Mouse (Mus musculus) CH12.LX (cell line): ENCODE measurements around the gene Zfp617. TPM values are rescaled to one million over a fixed set of nuclear protein-coding genes. Genes with fewer than 3 reads are reported as not detected.

ENCODE experiments used
- DNase-seq: peaks from one replicate; pipeline ENCODE4 v3.0.0-alpha.2; 2013; ENCODE audit errors: extremely low read depth
- H3K27ac ChIP-seq: 2 replicates; pipeline ENCODE4 v1.5.1; 2012; ENCODE audit warnings: low read depth, mild to moderate bottlenecking, control low read depth, moderate library complexity; ENCODE audit not compliant: insufficient read depth
- H3K27me3 ChIP-seq: replicated peaks from 2 replicates; pipeline ENCODE3; 2012; ENCODE audit warnings: inconsistent platforms
- H3K36me3 ChIP-seq, 2 experiments: replicated peaks in 1 of 2; 2 replicates each; pipeline versions ENCODE3 to v1.6.1; 2012; ENCODE audit warnings: inconsistent platforms in 1 of 2, low read length in 1 of 2, mild to moderate bottlenecking in 1 of 2, mixed read lengths in 1 of 2, moderate library complexity in 1 of 2; ENCODE audit not compliant: control insufficient read depth in 1 of 2, insufficient read depth in 1 of 2
- H3K4me1 ChIP-seq, 2 experiments: 2 replicates each; pipeline ENCODE4 v1.6.1; 2012; ENCODE audit warnings: inconsistent platforms in 1 of 2, moderate library complexity in 1 of 2; ENCODE audit not compliant: insufficient read depth in 2 of 2, control insufficient read depth in 1 of 2
- H3K4me2 ChIP-seq: 2 replicates; pipeline ENCODE4 v1.6.1; 2012; ENCODE audit warnings: low read depth, mild to moderate bottlenecking, control low read depth; ENCODE audit not compliant: poor library complexity, insufficient read depth, severe bottlenecking
- H3K4me3 ChIP-seq, 3 experiments: fragments of 150-350 bp in 1 of 3; sonication (generic) in 1 of 3; replicated peaks in 1 of 3; 2 replicates each; pipeline versions ENCODE3 to v1.5.1; 2011 to 2012; ENCODE audit warnings: low read depth in 2 of 3, low read length in 2 of 3, mild to moderate bottlenecking in 2 of 3, moderate library complexity in 2 of 3, control low read depth in 1 of 3, improper control_type of control experiment in 1 of 3, inconsistent platforms in 1 of 3, mixed read lengths in 1 of 3; ENCODE audit not compliant: poor library complexity in 1 of 3
- H3K79me2 ChIP-seq: replicated peaks from 2 replicates; pipeline ENCODE4 v1.6.1; 2012; ENCODE audit warnings: mild to moderate bottlenecking, moderate library complexity; ENCODE audit not compliant: control insufficient read depth, poor library complexity, insufficient read depth, severe bottlenecking; ENCODE audit errors: extremely low read depth
- H3K9ac ChIP-seq: 2 replicates; pipeline ENCODE4 v1.6.1; 2012; ENCODE audit warnings: low read depth, mild to moderate bottlenecking, control low read depth, moderate library complexity; ENCODE audit not compliant: insufficient read depth
- H3K9me3 ChIP-seq: replicated peaks from 2 replicates; pipeline ENCODE3; 2012; ENCODE audit warnings: low read length, inconsistent platforms, mixed read lengths
- CHD1 ChIP-seq: IDR thresholded peaks from 2 replicates; pipeline ENCODE4 v1.6.1; 2012; ENCODE audit warnings: low read depth, low read length, improper control_type of control experiment, inconsistent platforms
- CHD2 ChIP-seq: IDR thresholded peaks from 2 replicates; pipeline ENCODE4 v1.6.1; 2011; ENCODE audit warnings: low read length, improper control_type of control experiment
- CTCF ChIP-seq, 2 experiments: IDR thresholded peaks in 1 of 2; conservative IDR thresholded peaks in 1 of 2; 2 replicates each; pipeline ENCODE4 v1.5.1; 2011 to 2012; ENCODE audit warnings: low read depth in 2 of 2, low read length in 2 of 2, improper control_type of control experiment in 1 of 2, inconsistent platforms in 1 of 2, mild to moderate bottlenecking in 1 of 2, moderate library complexity in 1 of 2
- E2F4 ChIP-seq: IDR thresholded peaks from 2 replicates; pipeline ENCODE4 v1.6.1; 2011; ENCODE audit warnings: low read depth, low read length, improper control_type of control experiment; ENCODE audit not compliant: insufficient replicate concordance
- ELF1 ChIP-seq: IDR thresholded peaks from 2 replicates; pipeline ENCODE4 v1.6.1; 2014; ENCODE audit warnings: low read depth, mild to moderate bottlenecking, inconsistent platforms, low read length, improper control_type of control experiment
- EP300 ChIP-seq: IDR thresholded peaks from 2 replicates; pipeline ENCODE4 v1.6.1; 2011; ENCODE audit warnings: low read length, improper control_type of control experiment
- ETS1 ChIP-seq: conservative IDR thresholded peaks from 2 replicates; pipeline ENCODE4 v1.6.1; 2012; ENCODE audit warnings: low read depth, mild to moderate bottlenecking, inconsistent platforms, low read length, improper control_type of control experiment, moderate library complexity
- GABPA ChIP-seq: IDR thresholded peaks from 2 replicates; pipeline ENCODE4 v1.6.1; 2012; ENCODE audit warnings: low read depth, low read length, improper control_type of control experiment, inconsistent platforms; ENCODE audit not compliant: insufficient replicate concordance
- HCFC1 ChIP-seq: IDR thresholded peaks from 2 replicates; pipeline ENCODE4 v1.6.1; 2012; ENCODE audit warnings: low read depth, mild to moderate bottlenecking, inconsistent platforms, low read length, improper control_type of control experiment
- IRF4 ChIP-seq: IDR thresholded peaks from 2 replicates; pipeline ENCODE4 v1.6.1; 2014; ENCODE audit warnings: low read depth, mild to moderate bottlenecking, inconsistent platforms, low read length, improper control_type of control experiment
- JUN ChIP-seq: IDR thresholded peaks from 2 replicates; pipeline ENCODE4 v1.6.1; 2011; ENCODE audit warnings: low read depth, mild to moderate bottlenecking, low read length, improper control_type of control experiment, moderate library complexity; ENCODE audit not compliant: insufficient read depth
- JUND ChIP-seq: conservative IDR thresholded peaks from 2 replicates; pipeline ENCODE4 v1.6.1; 2011; ENCODE audit warnings: low read depth, low read length, improper control_type of control experiment
- KAT2A ChIP-seq: IDR thresholded peaks from 2 replicates; pipeline ENCODE4 v1.6.1; 2012; ENCODE audit warnings: low read length, improper control_type of control experiment, inconsistent platforms; ENCODE audit not compliant: insufficient replicate concordance
- MAFK ChIP-seq: IDR thresholded peaks from 2 replicates; pipeline ENCODE4 v1.6.1; 2011; ENCODE audit warnings: low read length, improper control_type of control experiment; ENCODE audit not compliant: insufficient replicate concordance
- MEF2A ChIP-seq: IDR thresholded peaks from 2 replicates; pipeline ENCODE4 v1.6.1; 2014; ENCODE audit warnings: low read depth, mild to moderate bottlenecking, inconsistent platforms, low read length, improper control_type of control experiment, borderline replicate concordance
- MXI1 ChIP-seq: IDR thresholded peaks from 2 replicates; pipeline ENCODE4 v1.6.1; 2011; ENCODE audit warnings: mild to moderate bottlenecking, low read depth, low read length, improper control_type of control experiment
- MYC ChIP-seq: IDR thresholded peaks from 2 replicates; pipeline ENCODE4 v1.6.1; 2011; ENCODE audit warnings: low read depth, mild to moderate bottlenecking, improper control_type of control experiment, low read length
- NELFE ChIP-seq: IDR thresholded peaks from 2 replicates; pipeline ENCODE4 v1.6.1; 2011; ENCODE audit warnings: low read depth, low read length, improper control_type of control experiment
- NRF1 ChIP-seq: IDR thresholded peaks from 2 replicates; pipeline ENCODE4 v1.6.1; 2014; ENCODE audit warnings: low read depth, mild to moderate bottlenecking, inconsistent platforms, low read length, improper control_type of control experiment, moderate library complexity
- PAX5 ChIP-seq: IDR thresholded peaks from 2 replicates; pipeline ENCODE4 v1.6.1; 2012; ENCODE audit warnings: low read length, inconsistent platforms, mixed read lengths
- POLR2A ChIP-seq: IDR thresholded peaks from 2 replicates; pipeline ENCODE4 v1.6.1; 2011; ENCODE audit warnings: low read depth, mild to moderate bottlenecking, improper control_type of control experiment, low read length
- POLR2AphosphoS2 ChIP-seq: IDR thresholded peaks from 2 replicates; pipeline ENCODE4 v1.6.1; 2011; ENCODE audit warnings: low read depth, low read length, improper control_type of control experiment
- RCOR1 ChIP-seq: conservative IDR thresholded peaks from 2 replicates; pipeline ENCODE4 v1.6.1; 2012; ENCODE audit warnings: low read depth, mild to moderate bottlenecking, inconsistent platforms, low read length, improper control_type of control experiment
- SIN3A ChIP-seq: IDR thresholded peaks from 2 replicates; pipeline ENCODE4 v1.6.1; 2012; ENCODE audit warnings: low read length, improper control_type of control experiment, inconsistent platforms
- SMC3 ChIP-seq: IDR thresholded peaks from 2 replicates; pipeline ENCODE4 v1.6.1; 2011; ENCODE audit warnings: low read depth, low read length, improper control_type of control experiment
- TBP ChIP-seq: conservative IDR thresholded peaks from 2 replicates; pipeline ENCODE4 v1.6.1; 2011; ENCODE audit warnings: low read depth, low read length, improper control_type of control experiment
- UBTF ChIP-seq: IDR thresholded peaks from 2 replicates; pipeline ENCODE4 v1.6.1; 2012; ENCODE audit warnings: low read depth, mild to moderate bottlenecking, inconsistent platforms, low read length, improper control_type of control experiment, moderate library complexity
- USF1 ChIP-seq: IDR thresholded peaks from 2 replicates; pipeline ENCODE4 v1.6.1; 2014; ENCODE audit warnings: low read depth, mild to moderate bottlenecking, inconsistent platforms, low read length, improper control_type of control experiment
- ZC3H11A ChIP-seq: IDR thresholded peaks from 2 replicates; pipeline ENCODE4 v1.6.1; 2012; ENCODE audit warnings: low read depth, mild to moderate bottlenecking, inconsistent platforms, low read length, improper control_type of control experiment
- ZKSCAN1 ChIP-seq: IDR thresholded peaks from 2 replicates; pipeline ENCODE4 v1.6.1; 2012; ENCODE audit warnings: low read depth, inconsistent platforms, low read length, improper control_type of control experiment, borderline replicate concordance
- ZMIZ1 ChIP-seq: IDR thresholded peaks from 2 replicates; pipeline ENCODE4 v1.6.1; 2012; ENCODE audit warnings: low read depth, mild to moderate bottlenecking, inconsistent platforms, low read length, improper control_type of control experiment
- dilution Hi-C: fragments of 300-500 bp; cut with MboI; formaldehyde crosslinking; loops from 2 replicates; pipeline ENCODE4 v1.14.3; 2020; ENCODE audit warnings: low sequenced_read_pairs; ENCODE audit not compliant: extremely low pct_unique_long_range_greater_than_20kb, extremely low pct_ligation_motif_present
- in situ Hi-C: fragments of 300-500 bp; cut with MboI; formaldehyde crosslinking; loops from 3 replicates; pipeline ENCODE4 v1.14.3; 2019; ENCODE audit warnings: low sequenced_read_pairs, low pct_ligation_motif_present, low pct_unique_long_range_greater_than_20kb, mixed read lengths
- polyA plus RNA-seq: library from polyadenylated mRNA; unstranded; fragments of >175 nt; gene quantifications from 2 replicates; pipeline ENCODE4 v1.2.1, GENCODE M21; 2012; ENCODE audit warnings: low read depth; ENCODE audit not compliant: insufficient read length
- total RNA-seq, 2 experiments: library from RNA; depleted of rRNA; stranded (reverse); fragments of 300-350 nt in 1 of 2; fragments of >200 nt in 1 of 2; gene quantifications; 2 replicates each; pipeline ENCODE4 v1.2.3; 2012 to 2014

Zfp617 gene
- total and polyA plus RNA-seq, 3 experiments: 8.6 to 24.9 (median 9.5) TPM

DNA sequence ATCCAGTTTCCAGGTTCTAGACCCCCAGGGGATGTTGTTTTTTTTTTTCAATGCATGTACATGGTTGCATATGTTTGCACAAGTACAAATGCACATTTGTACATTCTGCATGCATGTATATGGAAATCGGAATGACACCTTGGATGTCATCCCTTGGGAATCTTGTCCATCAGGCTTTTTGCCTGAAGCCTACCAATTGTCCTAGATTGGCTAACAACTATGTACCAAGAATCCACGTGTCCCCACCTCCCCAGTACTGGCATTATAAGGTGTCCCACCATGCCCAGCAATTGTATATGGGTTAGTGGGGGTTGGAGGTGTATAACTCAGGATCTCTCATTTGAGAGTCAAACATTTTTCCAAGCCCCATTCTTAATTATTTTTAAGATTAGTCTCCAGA, 3.9 kb downstream of the Zfp617 start:
- no peak overlapping the region for H3K4me2 ChIP-seq
- no peak for DNase-seq
- H3K4me3 ChIP-seq: no peak overlapping the region
- H3K9ac ChIP-seq: no peak overlapping the region
- H3K79me2 ChIP-seq: peaks cover 3% of the 10 kb centered on the region; the same call in 1 of the 2 replicates
- in situ Hi-C loops (no loop called here), dilution Hi-C loops (no loop called here)
- H3K9me3 ChIP-seq: no peaks in the 10 kb centered on the region
- TF ChIP-seq SMC3 (no peak), EP300 (no peak), RCOR1 (no peak), HCFC1 (no peak), CHD2 (no peak), NRF1 (no peak), TBP (no peak), POLR2A (no peak)
- H3K27me3 ChIP-seq: no peaks in the 10 kb centered on the region
- H3K4me1 ChIP-seq: peaks cover 0 to 9% of the 10 kb centered on the region in 2 experiments; a peak in 1 of 4 replicates
- H3K27ac ChIP-seq: no peak overlapping the region
- H3K36me3 ChIP-seq: peaks cover 9 to 39% of the 10 kb centered on the region in 2 experiments

DNA sequence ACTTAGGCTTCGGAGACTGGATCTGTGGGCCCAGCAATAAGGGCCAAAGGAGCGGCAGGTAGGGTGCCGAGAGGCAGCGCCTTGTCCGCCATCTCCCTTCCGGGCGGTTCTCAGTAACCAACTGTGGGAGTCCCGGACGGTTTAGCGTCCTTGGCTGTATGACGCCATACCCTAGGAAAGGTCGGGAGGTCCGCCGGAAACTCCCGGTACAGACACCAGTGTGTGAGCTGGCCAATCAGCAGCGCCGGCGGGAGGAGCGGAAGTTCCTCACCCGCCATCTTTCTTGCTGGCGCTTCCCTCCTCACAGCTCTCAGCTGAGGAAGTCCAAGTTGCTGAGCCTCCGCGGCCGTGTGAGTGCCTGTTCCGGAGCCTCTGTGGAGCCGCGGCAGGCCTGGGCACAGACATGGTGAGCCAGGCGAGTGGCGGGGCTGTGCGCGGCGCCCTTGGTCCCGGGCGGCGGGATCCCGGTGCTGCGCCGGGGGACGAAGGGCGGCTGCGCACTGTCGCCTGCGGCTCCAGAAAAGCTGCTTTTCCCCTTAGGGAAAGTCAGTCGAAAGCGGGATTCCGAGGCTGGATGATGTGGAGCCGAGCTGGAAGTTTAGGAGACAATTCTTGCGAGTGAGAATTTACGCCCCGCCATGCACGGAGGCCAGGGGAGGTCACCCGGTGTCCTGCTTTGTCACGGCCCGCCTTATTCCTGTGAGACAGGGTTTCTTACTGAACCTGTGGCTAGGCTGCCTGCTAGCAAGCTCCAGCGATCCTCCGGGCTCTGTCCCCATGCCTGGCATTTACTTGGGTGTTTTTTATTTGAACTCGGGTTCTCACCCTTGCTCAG, 14.3 kb downstream of the Zfp617 start:
- Histone ChIP-seq H3K9ac (peak overlapping the region; percentile 81), H3K27me3 (no peaks in the 10 kb centered on the region), H3K9me3 (no peaks in the 10 kb centered on the region), H3K4me3 (peak overlapping the region; percentile 64 to 83 (median 82)), H3K27ac (peak overlapping the region; percentile 46), H3K79me2 (peaks cover 13% of the 10 kb centered on the region), H3K4me2 (peak overlapping the region; percentile 73), H3K36me3 (peaks cover 5 to 28% of the 10 kb centered on the region in 2 experiments), H3K4me1 (peaks cover 0 to 30% of the 10 kb centered on the region in 2 experiments; a peak in 3 of 4 replicates)
- in situ Hi-C loops: no loop called here
- dilution Hi-C loops: no loop called here
- DNase-seq: peak; percentile 96
- TF ChIP-seq ZMIZ1 (no peak; the same call in 1 of the 2 replicates), E2F4 (no peak), CHD1 (no peak), IRF4 (no peak), MXI1 (no peak; the same call in 1 of the 2 replicates), EP300 (no peak), ZC3H11A (no peak), KAT2A (peak; percentile 62; the same call in 1 of the 2 replicates), USF1 (no peak), CTCF (conservative IDR thresholded peaks at IDR 0.05 in 1 of 2, IDR thresholded peaks at IDR 0.05 in 1 of 2; ENCODE audit: low read depth in 2 of 2, low read length in 2 of 2) (no peak), NELFE (peak; percentile 81), POLR2AphosphoS2 (no peak), SIN3A (no peak; the same call in 1 of the 2 replicates), PAX5 (no peak), MEF2A (no peak), ZKSCAN1 (no peak), SMC3 (no peak), ETS1 (peak; percentile 20; the same call in 1 of the 2 replicates), GABPA (no peak), ELF1 (peak; percentile 72), CHD2 (no peak), MYC (no peak), HCFC1 (peak; percentile 86), UBTF (no peak), NRF1 (peak; percentile 72), JUN (no peak), MAFK (no peak), JUND (no peak)
